Mouse (Mus musculus) left cerebral cortex, postnatal 10 days (tissue): ENCODE results near the gene Gmppb. TPM values are rescaled to one million over a fixed set of nuclear protein-coding genes. Genes with fewer than 3 reads are reported as not detected.
A peak's percentile ranks its signal among the peaks of the same experiment; 100 is the strongest.
"Not testable (repeated sequence)": the region's sequence is repeated elsewhere in the genome, so short reads cannot be mapped to it uniquely, and the experiment has no call there.

Source experiments
- DNase-seq, 2 experiments: peaks; one replicate each; pipeline ENCODE4 v3.0.0; 2021 to 2022; ENCODE audit warnings: low spot score in 2 of 2, mixed read lengths in 1 of 2; ENCODE audit errors: extremely low spot score in 1 of 2
- intact Hi-C: fragments of 180-260 bp; cut with DNase I; formaldehyde crosslinking; loops from one replicate; pipeline ENCODE4 v1.15.1; 2025
- total RNA-seq, 2 experiments: library from RNA; stranded (reverse); gene quantifications; 2 replicates each; pipeline ENCODE4 v1.2.3; 2021

The Gmppb gene
- 10 to 100 TPM; 16.8 to 18.7 TPM for total RNA-seq

DNA sequence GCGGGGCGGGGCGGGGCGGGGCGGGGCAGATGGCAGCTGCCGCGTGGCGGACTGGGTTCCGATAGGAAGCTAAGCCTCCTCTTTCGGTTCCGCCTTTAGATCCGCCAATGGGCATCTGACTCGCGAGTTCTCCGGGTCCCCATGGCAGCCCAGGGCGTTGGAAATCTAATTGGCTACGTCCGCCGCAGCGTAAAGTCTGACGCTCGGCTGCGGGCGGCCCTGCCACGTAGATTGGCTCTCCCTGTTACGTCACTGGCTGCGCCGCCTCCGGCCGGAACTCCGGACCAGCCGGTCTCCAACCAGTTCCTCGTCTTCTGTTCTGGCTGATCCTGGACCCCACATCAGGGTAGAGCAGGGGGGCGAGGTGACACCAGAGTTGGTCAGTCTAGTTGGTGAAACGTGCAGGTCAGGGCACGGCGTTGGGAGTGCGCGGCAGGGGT lies at the start of gene Gmppb:
Gene Gmppb, plus strand, starts transcription at position 227 of the 440 bp plus-strand sequence.
- peak; percentile 97 to 98 for DNase-seq
- intact Hi-C loops, result loop anchor here (5.0 kb wide), 1 partner anchor 147 kb away; no protein-coding TSS in a partner anchor

DNA sequence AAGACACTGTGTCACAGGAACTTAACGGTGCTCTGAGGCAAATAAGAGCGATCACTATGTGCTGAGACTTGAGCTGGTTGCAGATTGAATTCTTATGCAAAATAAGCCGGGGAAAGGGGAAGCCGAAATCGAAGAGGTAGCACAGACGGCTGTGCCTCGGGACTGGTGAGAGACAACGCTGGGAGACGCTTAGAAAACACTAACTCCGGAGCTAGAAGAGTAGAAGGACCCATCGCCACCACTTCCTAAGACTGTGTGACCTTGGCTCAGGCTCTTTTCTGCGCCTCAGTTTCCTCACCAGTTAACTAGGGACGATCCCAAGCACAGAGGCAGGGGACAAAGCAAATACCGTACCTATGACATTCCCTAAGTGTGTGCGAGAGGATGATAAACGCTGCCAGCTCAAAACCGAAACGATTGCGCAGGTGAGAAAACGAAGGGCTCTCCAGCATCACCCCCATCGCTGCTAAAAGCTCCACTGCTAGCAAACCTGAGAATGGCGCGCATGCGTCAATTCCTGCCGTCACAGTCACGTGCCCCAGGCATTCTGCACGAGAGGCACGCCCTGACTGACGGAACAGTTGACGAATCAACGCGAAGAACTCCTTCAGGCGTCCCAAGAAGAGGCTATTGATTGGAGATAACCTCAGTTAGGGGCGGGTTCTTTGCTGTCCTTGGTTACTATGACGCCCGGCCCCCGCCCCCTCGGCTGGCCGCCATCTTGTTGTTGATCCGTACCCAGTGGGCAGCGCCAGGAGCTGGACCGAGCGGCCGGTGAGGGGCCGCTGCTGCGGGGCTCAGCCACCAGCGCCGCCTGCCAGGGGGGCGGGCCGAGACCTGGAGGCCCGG lies 46.9 kb upstream of the Gmppb start, which contains the start of gene Ip6k1:
Gene Ip6k1, plus strand, starts transcription at position 580 of the 849 bp plus-strand sequence.
- peak; percentile 100 for DNase-seq
- intact Hi-C loops, result no loop called here

DNA sequence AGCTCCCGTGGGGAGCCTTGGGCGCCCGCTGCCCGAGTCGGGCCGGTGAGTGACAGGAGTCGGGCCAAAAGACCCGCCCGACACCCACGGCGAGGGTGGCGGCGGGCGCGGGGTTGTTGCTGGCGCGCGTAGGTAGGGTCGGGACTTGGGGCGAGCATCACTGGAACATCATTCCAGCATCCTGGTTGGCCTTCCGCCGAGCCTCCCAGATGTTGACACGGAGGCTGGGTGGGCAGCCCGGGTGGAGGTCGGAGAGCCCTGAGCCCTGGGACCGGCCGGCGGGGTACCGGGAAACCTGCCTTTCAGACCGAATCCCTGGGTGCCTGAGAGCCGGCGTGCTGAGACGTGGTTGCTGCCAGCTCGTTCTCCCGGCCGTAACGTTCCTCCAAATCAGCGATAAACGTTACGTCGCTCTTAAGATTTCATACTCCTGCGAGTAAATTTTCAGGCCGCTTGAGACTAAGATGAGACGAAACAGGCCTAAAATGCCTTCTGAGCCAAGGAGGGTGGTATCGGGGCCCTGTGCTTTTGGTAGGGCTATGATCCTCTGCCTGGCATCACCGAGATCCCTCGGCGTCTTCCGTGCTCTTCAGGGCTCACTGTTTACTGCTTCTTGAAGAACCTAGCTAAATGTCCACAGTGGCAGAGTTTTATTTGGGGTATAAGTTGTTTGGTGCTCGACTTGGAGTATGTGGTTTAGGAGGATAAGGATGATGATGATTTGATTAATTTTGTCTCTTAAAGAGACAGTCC lies 46.1 kb upstream of the Gmppb start:
- DNase-seq, result peak in 1 of 2 experiments; percentile 34
- intact Hi-C loops, result no loop called here

DNA sequence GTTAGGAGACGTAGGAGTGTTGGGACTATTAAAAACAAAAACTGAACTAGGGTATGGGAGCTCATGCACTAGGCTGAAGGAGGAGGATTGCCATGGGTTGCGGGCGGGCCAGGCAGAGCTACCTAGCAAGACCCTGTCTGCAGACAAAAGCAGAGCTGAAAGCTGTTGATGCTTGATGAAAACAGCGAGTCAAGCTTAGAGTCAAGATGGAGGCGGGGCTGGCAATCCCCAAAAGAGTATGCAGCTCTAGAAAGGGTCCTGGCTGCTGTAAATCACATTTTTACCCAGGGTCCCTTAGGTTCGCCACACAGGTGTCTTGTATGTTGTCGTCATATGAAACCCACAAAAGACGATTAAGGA lies 45.5 kb upstream of the Gmppb start:
- intact Hi-C loops, result no loop called here
- peak in 1 of 2 experiments; percentile 33 for DNase-seq

DNA sequence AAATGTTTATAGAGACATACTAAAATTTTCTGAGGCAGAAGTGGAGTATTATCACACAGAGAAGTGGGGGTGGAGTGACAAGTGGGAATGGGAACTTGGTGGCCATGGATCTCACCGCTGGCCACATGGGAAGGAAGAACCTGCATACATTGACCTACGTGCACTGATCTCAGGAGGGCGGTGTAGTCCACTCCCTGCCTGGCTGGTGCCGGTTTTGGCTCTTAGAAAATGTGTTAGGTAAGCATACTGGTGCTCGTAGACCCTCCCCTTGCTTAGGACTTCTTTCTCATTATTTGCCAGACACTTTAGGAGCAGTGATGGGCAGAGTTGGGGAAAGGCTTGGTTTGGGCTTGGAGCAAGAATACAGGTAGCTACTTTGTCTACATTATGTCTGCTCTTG lies 41.0 kb upstream of the Gmppb start:
- DNase-seq, result no peak
- intact Hi-C loops, result no loop called here

DNA sequence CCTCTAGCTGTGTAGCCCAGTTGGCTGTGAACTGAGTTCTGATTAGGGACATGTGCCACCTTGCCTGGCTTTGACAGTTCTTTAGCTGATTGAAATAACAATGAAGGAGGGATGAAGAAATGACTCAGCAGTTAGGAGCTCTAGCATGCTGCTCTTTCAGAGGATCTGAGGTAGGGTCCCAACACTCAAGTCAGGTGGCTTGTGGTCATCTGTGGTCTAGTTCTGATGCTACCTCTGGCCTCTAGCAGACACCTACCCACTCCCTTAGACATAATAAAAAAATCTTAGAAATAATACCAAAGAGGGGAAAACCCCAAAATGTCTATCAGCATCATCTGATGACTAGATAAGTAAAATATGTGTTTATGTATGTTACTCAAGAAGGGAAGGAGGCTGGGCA lies 38.7 kb upstream of the Gmppb start:
- DNase-seq, result no peak
- intact Hi-C loops, result no loop called here

DNA sequence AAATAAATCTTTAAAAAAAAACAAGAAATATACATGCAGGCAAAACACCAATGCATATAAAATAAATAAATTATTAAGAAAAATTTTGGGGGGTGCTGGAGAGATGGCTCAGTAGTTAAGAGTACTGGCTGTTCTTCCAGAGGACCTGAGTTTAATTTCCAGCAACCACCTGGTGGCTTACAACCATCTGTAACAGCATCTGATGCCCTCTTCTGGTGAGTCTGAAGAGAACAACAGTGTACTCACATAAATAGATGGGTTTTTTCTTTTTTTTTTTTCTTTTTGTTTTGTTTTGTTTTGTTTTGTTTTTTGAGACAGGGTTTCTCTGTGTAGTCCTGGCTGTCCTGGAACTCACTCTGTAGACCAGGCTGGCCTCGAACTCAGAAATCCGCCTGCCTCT lies 35.5 kb upstream of the Gmppb start:
- DNase-seq, intact Hi-C loops: not testable (repeated sequence)

DNA sequence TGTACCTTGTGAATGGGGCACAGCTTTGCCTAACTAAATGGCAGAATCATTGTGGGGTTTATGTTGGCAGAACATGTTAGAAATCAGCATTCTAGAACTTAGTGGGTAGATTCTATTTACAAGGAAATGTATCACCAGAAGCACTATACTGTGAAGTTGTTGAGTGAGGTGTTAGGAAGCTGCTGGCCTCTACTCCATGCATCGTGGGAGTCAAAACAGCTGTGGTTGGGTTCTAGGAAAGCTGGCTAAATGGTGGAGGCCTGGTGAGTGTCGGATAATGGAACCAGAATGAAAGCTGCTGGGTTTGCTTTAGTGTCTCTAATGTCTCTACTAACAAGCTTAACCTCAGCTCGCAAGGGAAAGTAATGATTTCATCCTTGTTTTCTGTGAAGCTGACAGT lies 31.9 kb upstream of the Gmppb start:
- DNase-seq, result no peak
- intact Hi-C loops, result no loop called here

DNA sequence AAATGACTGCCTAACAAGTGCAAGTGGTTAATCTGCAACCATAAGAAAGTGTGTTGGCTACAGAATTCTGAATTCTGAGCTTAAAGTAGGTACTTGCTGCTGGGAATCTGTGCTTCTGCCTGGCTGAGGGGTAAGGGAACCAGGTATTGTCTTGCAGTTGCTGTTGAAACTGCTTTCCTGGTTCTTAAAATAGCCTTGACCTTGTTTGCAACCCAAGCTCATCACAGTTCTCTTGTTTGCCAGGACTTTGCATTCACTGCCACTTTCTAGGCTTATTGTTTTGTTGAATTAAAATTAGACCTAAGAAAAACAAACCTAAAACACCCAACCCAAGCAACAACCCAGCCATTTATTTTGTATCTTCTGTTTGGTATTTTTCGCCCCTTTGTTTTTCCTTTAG lies 28.3 kb upstream of the Gmppb start:
- no peak for DNase-seq
- intact Hi-C loops, result no loop called here

DNA sequence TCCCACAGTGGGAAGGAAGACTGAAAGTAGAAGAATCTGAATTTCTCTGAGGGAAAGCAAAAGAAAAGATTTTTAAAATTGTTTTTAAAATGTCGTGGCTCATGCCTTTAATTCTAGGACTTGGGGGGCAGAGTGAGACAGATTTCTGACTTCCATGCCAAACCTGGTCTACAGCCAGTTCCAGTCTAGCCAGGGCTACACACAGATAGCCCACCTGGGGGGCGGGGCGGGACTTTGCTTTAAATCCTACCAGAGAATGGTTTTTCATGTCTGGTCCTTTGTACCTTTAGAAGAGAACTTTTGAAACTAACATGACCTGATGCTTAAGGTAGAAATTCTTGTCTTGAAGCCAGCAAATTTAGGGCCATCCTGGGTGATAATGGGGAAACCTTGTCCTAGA lies 25.8 kb upstream of the Gmppb start:
- intact Hi-C loops, result no loop called here

DNA sequence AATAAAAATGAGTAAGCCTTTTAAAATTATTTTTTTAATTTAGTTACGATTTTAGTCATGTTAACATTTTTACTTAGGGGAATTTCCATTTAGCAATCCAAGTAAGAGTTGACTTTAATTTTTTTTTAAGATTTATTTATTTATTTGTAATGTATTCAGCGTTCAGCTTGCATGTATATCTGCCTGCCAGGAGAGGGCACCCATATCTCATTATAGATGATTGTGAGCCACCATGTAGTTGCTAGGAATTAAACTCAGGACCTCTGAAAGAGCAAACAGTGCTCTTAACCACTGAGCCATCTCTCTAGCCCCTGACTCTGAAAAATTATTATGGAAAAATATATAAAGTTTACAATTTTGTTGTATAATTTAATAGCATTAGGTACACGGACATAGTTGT lies 22.5 kb upstream of the Gmppb start:
- intact Hi-C loops, result no loop called here

More for the DNA sequence above, 25.8 kb upstream of the Gmppb start:
- DNase-seq, result no peak

DNA sequence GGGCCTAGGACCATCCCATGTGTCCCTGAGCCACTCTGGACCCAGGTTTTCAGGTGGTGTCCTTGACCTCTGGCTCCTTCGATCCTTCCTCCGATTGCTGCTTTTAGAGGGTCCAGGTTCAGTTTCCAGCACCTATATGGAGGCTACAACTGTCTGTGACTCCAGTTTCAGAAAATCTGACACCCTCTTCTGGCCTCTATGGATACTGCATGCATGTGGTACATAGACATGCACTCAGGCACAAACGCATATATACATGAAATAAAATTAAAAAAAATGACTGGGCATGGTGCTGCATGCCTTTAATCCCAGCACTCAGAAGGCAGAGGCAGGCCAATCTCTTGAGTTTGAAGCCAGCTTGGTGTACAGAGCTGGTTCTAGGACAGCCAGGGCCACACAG lies 21.2 kb upstream of the Gmppb start:
- intact Hi-C loops, result no loop called here
- no peak for DNase-seq

More for the DNA sequence above, 22.5 kb upstream of the Gmppb start:
- DNase-seq, result no peak

DNA sequence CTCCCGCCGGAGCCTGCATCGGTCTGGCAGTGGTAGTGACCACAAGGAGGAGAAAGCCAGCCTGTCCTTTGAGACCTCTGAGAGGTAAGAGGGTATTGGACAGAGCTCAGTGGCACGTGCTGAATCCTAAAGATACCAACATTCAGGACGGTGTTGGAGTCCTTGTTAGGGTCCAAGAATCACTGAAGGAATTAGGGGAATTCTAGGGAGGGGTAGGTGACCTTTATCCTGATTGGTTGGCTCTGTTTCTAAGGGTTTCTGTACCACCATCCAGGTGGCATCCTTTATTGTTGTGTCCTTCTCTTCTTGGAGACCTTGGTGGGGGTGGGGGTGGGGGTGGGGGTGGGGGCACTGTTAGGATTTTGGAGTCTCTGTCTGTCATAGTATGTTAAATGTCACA lies 16.9 kb upstream of the Gmppb start:
- intact Hi-C loops, result no loop called here
- no peak for DNase-seq

DNA sequence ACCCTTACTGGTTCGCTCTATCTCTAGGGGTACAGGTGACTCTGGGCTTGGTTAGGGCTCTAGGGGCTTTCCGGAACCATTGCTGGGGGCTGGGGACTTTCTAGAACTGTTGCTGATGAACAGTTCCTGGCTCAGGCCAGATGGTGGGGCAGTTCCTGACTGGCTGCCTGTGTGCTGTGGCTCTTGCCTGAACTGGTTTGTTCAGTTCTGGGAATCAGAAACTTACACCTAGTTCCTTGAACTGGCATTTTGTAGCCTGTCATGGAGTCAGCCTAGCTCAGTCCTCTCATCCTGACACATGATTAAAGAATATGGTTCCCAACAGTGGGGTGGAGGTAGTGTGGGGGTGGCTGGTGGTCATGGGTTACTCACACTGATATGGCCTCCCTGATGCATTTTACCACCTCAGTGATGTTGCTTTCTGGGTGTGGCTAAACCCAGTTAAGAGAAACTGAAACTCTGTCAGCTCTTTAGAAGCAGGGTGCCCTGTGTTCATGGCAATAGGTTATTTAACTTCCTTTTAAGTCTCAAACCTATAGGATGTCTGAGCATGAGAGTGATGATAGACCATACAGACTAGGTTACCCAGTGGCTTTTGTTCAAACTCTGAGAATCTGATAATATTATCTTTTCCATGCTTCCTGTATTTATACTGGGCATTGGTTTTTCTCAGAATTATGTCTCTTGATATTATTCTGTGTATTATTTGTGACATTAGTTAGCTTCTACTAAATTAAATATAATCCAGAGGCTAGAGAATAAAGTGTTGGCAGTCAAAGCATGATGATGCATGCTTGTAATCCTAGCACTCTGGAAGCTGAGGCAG lies 13.5 kb upstream of the Gmppb start:
- intact Hi-C loops, result no loop called here
- DNase-seq, result no peak

DNA sequence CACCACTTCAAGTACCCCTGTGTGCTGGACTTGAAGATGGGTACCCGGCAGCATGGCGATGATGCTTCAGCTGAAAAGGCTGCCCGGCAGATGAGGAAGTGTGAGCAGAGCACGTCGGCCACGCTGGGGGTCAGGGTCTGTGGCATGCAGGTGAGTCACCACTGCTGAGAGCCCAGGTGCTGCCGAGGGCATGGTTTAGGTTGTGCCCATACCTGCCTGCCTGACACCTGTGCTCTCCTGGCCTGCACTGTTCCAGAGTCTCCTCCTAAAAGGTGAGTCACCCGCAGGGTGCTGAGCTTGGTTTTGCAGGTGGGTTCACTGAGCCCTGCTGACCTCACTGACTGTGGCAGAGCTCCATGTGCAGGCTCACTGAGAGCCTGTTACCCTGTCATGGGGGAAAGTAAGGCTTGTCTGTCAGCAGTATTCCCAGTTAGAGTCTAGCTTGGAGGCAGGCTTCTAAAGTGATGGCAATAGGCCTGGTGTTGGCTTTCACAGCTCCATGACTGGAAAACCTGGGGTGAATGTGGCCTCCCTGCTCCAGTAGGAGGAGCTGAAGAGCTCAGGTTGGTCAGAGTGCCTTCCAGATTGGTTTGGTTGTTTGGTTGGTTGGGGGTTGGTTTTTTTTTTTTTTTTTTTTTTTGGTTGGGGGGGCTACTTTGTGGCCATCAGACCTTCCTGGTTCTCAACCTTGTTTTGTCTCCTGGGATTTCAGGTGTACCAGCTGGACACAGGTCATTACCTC lies 4.1 kb upstream of the Gmppb start:
- intact Hi-C loops, result loop anchor here (5.0 kb wide), 1 partner anchor 143 kb away; no protein-coding TSS in a partner anchor

DNA sequence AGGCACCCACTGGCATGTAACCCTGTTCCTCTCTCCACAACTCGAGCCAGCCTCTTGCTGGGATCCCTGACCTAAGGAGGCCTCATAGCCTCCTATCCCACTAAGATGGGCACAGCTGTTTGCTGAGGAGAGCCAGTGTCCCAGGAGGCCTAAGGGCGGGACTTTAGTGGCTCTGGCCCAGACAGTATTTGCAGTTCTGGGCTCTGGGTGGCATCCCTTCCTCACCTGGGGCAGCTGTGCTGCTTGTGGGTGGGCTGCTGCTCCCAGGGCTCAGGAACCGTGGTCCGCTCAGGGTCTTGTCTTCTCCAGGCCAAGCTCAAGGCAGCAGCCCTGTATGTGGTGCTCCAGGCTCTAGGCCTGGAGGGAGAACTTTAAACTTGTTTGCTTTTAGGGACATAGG lies 2.5 kb upstream of the Gmppb start:
- DNase-seq, result no peak
- intact Hi-C loops, result loop anchor here (5.0 kb wide), 1 partner anchor 144 kb away; no protein-coding TSS in a partner anchor

More for the DNA sequence above, 4.1 kb upstream of the Gmppb start:
- no peak for DNase-seq

DNA sequence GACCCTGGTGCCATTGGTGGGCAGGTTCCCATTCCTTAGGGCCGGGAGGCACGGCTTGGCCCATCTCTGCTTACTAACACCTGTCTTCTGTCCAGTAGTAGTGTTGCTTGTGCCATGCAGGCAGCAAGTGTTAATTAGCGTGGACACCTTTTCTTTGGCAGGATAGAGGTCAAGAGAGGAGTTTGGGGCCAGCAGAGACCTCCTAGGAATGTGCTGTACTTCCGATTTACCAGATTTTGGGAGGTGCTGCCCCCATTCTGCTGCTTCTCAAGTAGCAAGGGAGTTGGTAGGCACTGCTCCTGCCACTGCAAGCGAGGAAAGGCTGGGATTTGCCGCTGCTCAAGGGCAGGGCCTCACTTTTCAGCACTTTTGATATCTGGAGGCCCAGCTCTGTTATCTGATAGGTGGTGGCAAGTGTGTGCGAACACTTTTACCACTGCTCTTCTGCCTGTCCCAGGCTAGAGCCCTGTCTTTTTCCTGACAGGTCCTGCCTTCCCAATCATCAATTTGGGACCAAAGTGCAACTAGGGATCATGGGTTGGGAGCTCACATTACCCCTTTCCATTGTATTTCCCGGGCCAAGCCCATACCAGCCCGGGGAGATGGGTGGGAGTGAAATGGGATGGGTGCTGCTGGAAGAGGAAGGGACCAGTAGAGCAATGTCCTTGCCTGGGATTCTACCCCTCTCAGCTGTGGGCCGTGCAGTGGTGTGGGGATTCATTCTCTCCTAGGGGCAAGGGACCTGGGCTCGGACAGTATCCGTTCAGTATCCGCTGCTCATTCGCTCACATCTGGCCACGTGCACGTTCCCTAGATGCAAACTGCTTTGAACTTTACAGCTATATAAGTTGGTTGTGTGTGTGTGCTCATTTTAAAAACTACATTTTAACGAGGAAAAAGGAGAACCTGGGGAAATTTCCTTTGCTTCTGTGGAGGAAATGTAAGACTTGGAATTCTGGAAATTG lies 1.2 kb upstream of the Gmppb start:
- intact Hi-C loops, result loop anchor here (5.0 kb wide), 1 partner anchor 146 kb away; no protein-coding TSS in a partner anchor
- no peak for DNase-seq
